Mouse (Mus musculus): ENCODE measurements at regions not wholly inside any gene's neighbourhood (a gene's known extent, or its start where the extent isn't known, plus 50 kb on each side); places are given as distances from the start of the nearest gene placed in this dataset.

GRCm38 (mm10) chr2:12697209-12697608 is 226.6 kb upstream of the Pter start:
- no peak overlapping the region for H3K9ac ChIP-seq (replicated peaks; ENCODE audit: low read depth)
- DNase-seq (ENCODE audit: low spot score) (no peak), ATAC-seq (no peak)
- H3K36me3 ChIP-seq (ENCODE audit: insufficient read depth, low read length), result no peaks in the 10 kb centered on the region
- no peaks in the 10 kb centered on the region for H3K27me3 ChIP-seq (replicated peaks; ENCODE audit: insufficient read depth, low read length)
- H3K4me1 ChIP-seq (ENCODE audit: insufficient read depth, low read depth, low read length), result no peaks in the 10 kb centered on the region
- 80% methylated on average over 1 of the region's 1 CpGs for WGBS
- H3K9me3 ChIP-seq (ENCODE audit: low read length), result no peaks in the 10 kb centered on the region
- H3K4me3 ChIP-seq (ENCODE audit: low read depth, low read length), result no peak overlapping the region
- no peak overlapping the region for H3K27ac ChIP-seq (ENCODE audit: low read length)
- no peak overlapping the region for H3K4me2 ChIP-seq (replicated peaks; ENCODE audit: low read depth, low read length)
- no peak for TF ChIP-seq CTCF (IDR thresholded peaks at IDR 0.05)
- no peak for TF ChIP-seq EP300 (IDR thresholded peaks at IDR 0.05)

- Histone ChIP-seq H3K27me3 (replicated peaks; ENCODE audit: insufficient read depth, low read length) (no peaks in the 10 kb centered on the region), H3K4me2 (replicated peaks; ENCODE audit: low read depth, low read length) (no peak overlapping the region), H3K9ac (replicated peaks; ENCODE audit: low read depth) (no peak overlapping the region), H3K4me3 (ENCODE audit: low read depth, low read length) (no peak overlapping the region), H3K9me3 (ENCODE audit: low read length) (no peaks in the 10 kb centered on the region), H3K27ac (ENCODE audit: low read length) (no peak overlapping the region), H3K36me3 (ENCODE audit: insufficient read depth, low read length) (no peaks in the 10 kb centered on the region), H3K4me1 (ENCODE audit: insufficient read depth, low read depth, low read length) (no peaks in the 10 kb centered on the region)
- TF ChIP-seq CTCF (IDR thresholded peaks at IDR 0.05) (no peak), EP300 (IDR thresholded peaks at IDR 0.05) (no peak)
- ATAC-seq (no peak), DNase-seq (ENCODE audit: low spot score) (no peak)
- WGBS, result 52% methylated on average over 3 of the region's 3 CpGs
Measured at GRCm38 (mm10) chr2:12699331-12699730, 224.5 kb upstream of the Pter start.

- H3K4me2 ChIP-seq (replicated peaks; ENCODE audit: low read depth, low read length), result no peak overlapping the region
- H3K4me3 ChIP-seq (ENCODE audit: low read depth, low read length), result no peak overlapping the region
- no peaks in the 10 kb centered on the region for H3K4me1 ChIP-seq (ENCODE audit: insufficient read depth, low read depth, low read length)
- H3K27ac ChIP-seq (ENCODE audit: low read length), result no peak overlapping the region
- 42% methylated on average over 3 of the region's 3 CpGs for WGBS
- H3K9me3 ChIP-seq (ENCODE audit: low read length), result no peaks in the 10 kb centered on the region
- TF ChIP-seq EP300 (IDR thresholded peaks at IDR 0.05) (no peak), CTCF (IDR thresholded peaks at IDR 0.05) (no peak)
- ATAC-seq (no peak), DNase-seq (ENCODE audit: low spot score) (no peak)
- no peak overlapping the region for H3K9ac ChIP-seq (replicated peaks; ENCODE audit: low read depth)
- H3K27me3 ChIP-seq (replicated peaks; ENCODE audit: insufficient read depth, low read length), result no peaks in the 10 kb centered on the region
- H3K36me3 ChIP-seq (ENCODE audit: insufficient read depth, low read length), result no peaks in the 10 kb centered on the region
Measured at GRCm38 (mm10) chr2:12707514-12707913, 216.3 kb upstream of the Pter start.

GRCm38 (mm10) chr2:12709156-12709923 is 214.5 kb upstream of the Pter start:
- peak; percentile 76 for ATAC-seq
- Histone ChIP-seq H3K27me3 (replicated peaks; ENCODE audit: insufficient read depth, low read length) (no peaks in the 10 kb centered on the region), H3K36me3 (ENCODE audit: insufficient read depth, low read length) (no peaks in the 10 kb centered on the region), H3K27ac (ENCODE audit: low read length) (no peak overlapping the region), H3K4me1 (ENCODE audit: insufficient read depth, low read depth, low read length) (no peaks in the 10 kb centered on the region), H3K4me2 (replicated peaks; ENCODE audit: low read depth, low read length) (0 out of 2 replicates have a peak overlapping the region, but pooled peaks have one; percentile 1), H3K9me3 (ENCODE audit: low read length) (no peaks in the 10 kb centered on the region), H3K9ac (replicated peaks; ENCODE audit: low read depth) (no peak overlapping the region), H3K4me3 (ENCODE audit: low read depth, low read length) (no peak overlapping the region)
- TF ChIP-seq EP300 (IDR thresholded peaks at IDR 0.05), result peak; percentile 61; the same call in 1 of the 2 replicates
- peak; percentile 81 for TF ChIP-seq CTCF (IDR thresholded peaks at IDR 0.05)
- peak; percentile 81 for DNase-seq (ENCODE audit: low spot score)
- WGBS, result 9% methylated on average over 16 of the region's 16 CpGs

GRCm38 (mm10) chr2:12709924-12710240 is 214.0 kb upstream of the Pter start:
- ATAC-seq (no peak), DNase-seq (ENCODE audit: low spot score) (no peak)
- TF ChIP-seq EP300 (IDR thresholded peaks at IDR 0.05), result no peak
- no peak for TF ChIP-seq CTCF (IDR thresholded peaks at IDR 0.05)
- no peak overlapping the region for H3K9ac ChIP-seq (replicated peaks; ENCODE audit: low read depth)
- no peak overlapping the region for H3K4me2 ChIP-seq (replicated peaks; ENCODE audit: low read depth, low read length)
- no peaks in the 10 kb centered on the region for H3K36me3 ChIP-seq (ENCODE audit: insufficient read depth, low read length)
- no peaks in the 10 kb centered on the region for H3K4me1 ChIP-seq (ENCODE audit: insufficient read depth, low read depth, low read length)
- no peak overlapping the region for H3K27ac ChIP-seq (ENCODE audit: low read length)
- WGBS, result 61% methylated on average over 2 of the region's 2 CpGs
- no peaks in the 10 kb centered on the region for H3K9me3 ChIP-seq (ENCODE audit: low read length)
- H3K27me3 ChIP-seq (replicated peaks; ENCODE audit: insufficient read depth, low read length), result no peaks in the 10 kb centered on the region
- no peak overlapping the region for H3K4me3 ChIP-seq (ENCODE audit: low read depth, low read length)

- H3K36me3 ChIP-seq (ENCODE audit: insufficient read depth, low read length), result no peaks in the 10 kb centered on the region
- H3K4me1 ChIP-seq (ENCODE audit: insufficient read depth, low read depth, low read length), result no peaks in the 10 kb centered on the region
- no peak overlapping the region for H3K27ac ChIP-seq (ENCODE audit: low read length)
- no peak for TF ChIP-seq CTCF (IDR thresholded peaks at IDR 0.05)
- no peak for TF ChIP-seq EP300 (IDR thresholded peaks at IDR 0.05)
- no peak overlapping the region for H3K9ac ChIP-seq (replicated peaks; ENCODE audit: low read depth)
- ATAC-seq, result no peak
- 52% methylated on average over 3 of the region's 3 CpGs for WGBS
- H3K4me2 ChIP-seq (replicated peaks; ENCODE audit: low read depth, low read length), result no peak overlapping the region
- no peak for DNase-seq (ENCODE audit: low spot score)
- no peaks in the 10 kb centered on the region for H3K9me3 ChIP-seq (ENCODE audit: low read length)
- H3K4me3 ChIP-seq (ENCODE audit: low read depth, low read length), result no peak overlapping the region
- H3K27me3 ChIP-seq (replicated peaks; ENCODE audit: insufficient read depth, low read length), result no peaks in the 10 kb centered on the region
Measured at GRCm38 (mm10) chr2:12716124-12717012, 207.5 kb upstream of the Pter start.
